Mouse (Mus musculus): ENCODE data around the gene Abhd14b. TPM values are rescaled to one million over a fixed set of nuclear protein-coding genes. Genes with fewer than 3 reads are reported as not detected.

Abhd14b gene
- polyA plus RNA-seq, 2 experiments, result 44.6 to 54.5 TPM

DNA sequence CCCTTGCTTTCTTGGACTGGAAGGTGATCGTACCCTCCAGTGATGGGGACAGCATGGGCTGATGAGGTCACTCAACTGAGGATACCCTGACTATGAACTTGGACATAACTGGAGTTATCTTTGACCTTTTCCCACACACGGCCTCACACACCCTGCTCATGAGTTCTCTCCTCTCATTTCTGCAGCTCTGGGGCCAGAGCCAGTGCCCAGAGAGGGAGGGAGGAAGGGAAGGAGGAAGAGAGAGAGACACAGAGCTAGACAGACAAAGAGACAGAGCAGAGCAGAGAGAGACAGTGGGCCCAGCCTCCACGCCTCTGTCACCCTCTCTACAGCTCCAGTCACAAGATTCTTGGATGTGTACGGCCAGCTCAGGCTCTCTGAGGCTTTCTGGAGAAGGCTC is 25.1 kb downstream of the Abhd14b start:
- H3K27me3 ChIP-seq (ENCODE audit: control insufficient read depth, insufficient read depth, low read length), result no peaks in the 10 kb centered on the region
- DNase-seq (ENCODE audit: low spot score), result no peak
- H3K27ac ChIP-seq (replicated peaks; ENCODE audit: low read depth, low read length), result no peak overlapping the region
- no peak for TF ChIP-seq POLR2A (IDR thresholded peaks at IDR 0.05; ENCODE audit: borderline replicate concordance, extremely low read depth, insufficient read depth, insufficient read length)
- no peaks in the 10 kb centered on the region for H3K9me3 ChIP-seq (ENCODE audit: control insufficient read depth, low read length)
- 64% methylated on average over 4 of the region's 4 CpGs for WGBS
- H3K9ac ChIP-seq (ENCODE audit: low read depth, low read length, severe bottlenecking), result no peak overlapping the region
- peaks cover 14% of the 10 kb centered on the region for H3K4me1 ChIP-seq (ENCODE audit: control insufficient read depth, insufficient read depth, low read length)
- H3K36me3 ChIP-seq (ENCODE audit: control insufficient read depth, insufficient read depth, low read length), result no peaks in the 10 kb centered on the region
- no peak for ATAC-seq (ENCODE audit: low FRiP score, low read depth)
- no peak overlapping the region for H3K4me2 ChIP-seq (replicated peaks; ENCODE audit: low read depth, low read length, severe bottlenecking)
- H3K4me3 ChIP-seq (replicated peaks; ENCODE audit: low read length), result no peak overlapping the region

DNA sequence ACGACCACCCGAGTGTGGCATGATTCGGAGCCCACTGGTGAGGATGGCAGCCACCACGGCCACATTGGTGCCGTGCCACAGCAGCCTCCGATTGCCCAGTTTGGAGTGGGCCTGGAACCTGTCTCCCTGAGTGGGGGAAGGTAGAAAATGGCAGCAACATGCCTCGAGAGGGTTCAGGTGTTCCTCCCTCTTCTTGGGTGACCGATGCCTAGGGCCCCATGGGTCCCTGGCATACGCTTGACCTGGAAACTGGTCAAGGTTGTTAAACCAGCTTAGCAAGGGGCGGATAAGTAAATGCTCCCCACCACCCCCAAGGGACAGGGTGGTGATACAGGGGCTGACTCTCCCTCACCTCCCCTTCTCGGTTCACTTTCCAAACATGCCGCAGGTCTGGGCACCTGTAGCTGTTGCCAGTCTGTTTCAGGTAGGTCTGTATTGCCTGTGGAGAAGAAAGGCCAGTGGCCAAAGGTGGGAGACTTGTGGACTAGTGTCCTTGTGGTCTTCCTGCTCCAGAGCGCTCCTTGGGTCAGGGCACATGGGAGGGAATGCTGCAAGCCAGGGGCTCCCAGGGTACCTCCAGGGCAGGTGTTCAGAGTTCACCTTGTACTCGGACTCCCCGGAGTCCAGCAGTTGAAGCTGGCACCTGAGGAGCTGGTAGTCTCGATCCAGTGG is 26.0 kb downstream of the Abhd14b start:
- no peak overlapping the region for H3K4me3 ChIP-seq (replicated peaks; ENCODE audit: low read length)
- no peak overlapping the region for H3K4me2 ChIP-seq (replicated peaks; ENCODE audit: low read depth, low read length, severe bottlenecking)
- H3K36me3 ChIP-seq (ENCODE audit: control insufficient read depth, insufficient read depth, low read length), result no peaks in the 10 kb centered on the region
- peaks cover 21% of the 10 kb centered on the region for H3K4me1 ChIP-seq (ENCODE audit: control insufficient read depth, insufficient read depth, low read length)
- no peaks in the 10 kb centered on the region for H3K27me3 ChIP-seq (ENCODE audit: control insufficient read depth, insufficient read depth, low read length)
- H3K27ac ChIP-seq (replicated peaks; ENCODE audit: low read depth, low read length), result no peak overlapping the region
- DNase-seq (ENCODE audit: low spot score) (no peak), ATAC-seq (ENCODE audit: low FRiP score, low read depth) (no peak)
- no peak for TF ChIP-seq POLR2A (IDR thresholded peaks at IDR 0.05; ENCODE audit: borderline replicate concordance, extremely low read depth, insufficient read depth, insufficient read length)
- WGBS, result 89% methylated on average over 16 of the region's 16 CpGs
- H3K9me3 ChIP-seq (ENCODE audit: control insufficient read depth, low read length), result no peaks in the 10 kb centered on the region
- H3K9ac ChIP-seq (ENCODE audit: low read depth, low read length, severe bottlenecking), result no peak overlapping the region

DNA sequence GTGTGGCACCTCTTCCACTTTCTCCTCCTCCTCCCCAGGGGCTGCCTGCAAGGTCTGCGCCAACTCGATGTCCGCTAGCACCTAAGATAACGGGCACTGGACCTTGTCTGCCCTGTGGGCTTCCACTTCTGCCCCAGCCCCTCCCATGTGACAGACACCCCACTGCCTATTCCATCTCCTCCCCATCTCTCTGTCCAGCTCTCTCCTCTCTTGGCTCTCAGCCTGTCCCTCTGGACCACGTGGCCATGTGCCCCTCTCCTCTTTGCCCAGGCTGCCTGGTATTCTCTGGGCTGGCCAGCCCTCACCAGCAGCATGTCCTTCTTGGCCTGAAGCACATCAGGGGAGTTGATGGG is 26.5 kb downstream of the Abhd14b start:
- 33% methylated on average over 1 of the region's 5 CpGs for WGBS

DNA sequence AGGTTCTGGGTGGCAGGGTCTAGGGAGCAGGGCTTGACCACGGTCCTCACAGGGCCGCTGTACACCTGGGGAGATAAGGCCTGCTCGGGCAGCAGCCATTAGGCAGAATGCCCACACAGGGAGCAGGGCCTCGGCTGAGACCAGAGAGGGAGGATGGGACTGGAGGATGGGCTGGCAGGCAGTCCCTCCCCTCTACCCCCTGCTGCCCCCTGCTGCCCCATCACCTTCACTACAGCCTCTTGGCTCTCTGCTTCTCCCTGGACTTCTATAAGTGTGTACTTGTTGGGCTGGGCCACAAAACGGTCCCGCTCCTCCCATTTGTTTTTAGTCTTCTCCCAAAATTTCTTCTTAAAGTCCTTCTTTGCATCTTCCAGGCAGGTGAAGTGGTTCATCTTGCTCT is 27.2 kb downstream of the Abhd14b start:
- H3K4me2 ChIP-seq (replicated peaks; ENCODE audit: low read depth, low read length, severe bottlenecking), result no peak overlapping the region
- no peak for TF ChIP-seq POLR2A (IDR thresholded peaks at IDR 0.05; ENCODE audit: borderline replicate concordance, extremely low read depth, insufficient read depth, insufficient read length)
- H3K9ac ChIP-seq (ENCODE audit: low read depth, low read length, severe bottlenecking), result no peak overlapping the region
- no peaks in the 10 kb centered on the region for H3K36me3 ChIP-seq (ENCODE audit: control insufficient read depth, insufficient read depth, low read length)
- ATAC-seq (ENCODE audit: low FRiP score, low read depth) (peak; percentile 11; the same call in 1 of the 2 replicates), DNase-seq (ENCODE audit: low spot score) (peak; percentile 73)
- no peaks in the 10 kb centered on the region for H3K27me3 ChIP-seq (ENCODE audit: control insufficient read depth, insufficient read depth, low read length)
- H3K4me1 ChIP-seq (ENCODE audit: control insufficient read depth, insufficient read depth, low read length), result peaks cover 21% of the 10 kb centered on the region
- H3K27ac ChIP-seq (replicated peaks; ENCODE audit: low read depth, low read length), result no peak overlapping the region
- no peak overlapping the region for H3K4me3 ChIP-seq (replicated peaks; ENCODE audit: low read length)
- whole genome bisulfite sequencing, result 5% methylated on average over 6 of the region's 6 CpGs
- H3K9me3 ChIP-seq (ENCODE audit: control insufficient read depth, low read length), result no peaks in the 10 kb centered on the region

More for the DNA sequence above, 26.5 kb downstream of the Abhd14b start:
- no peak for TF ChIP-seq POLR2A (IDR thresholded peaks at IDR 0.05; ENCODE audit: borderline replicate concordance, extremely low read depth, insufficient read depth, insufficient read length)
- ATAC-seq (ENCODE audit: low FRiP score, low read depth) (no peak), DNase-seq (ENCODE audit: low spot score) (no peak)
- Histone ChIP-seq H3K4me1 (ENCODE audit: control insufficient read depth, insufficient read depth, low read length) (peaks cover 21% of the 10 kb centered on the region), H3K27me3 (ENCODE audit: control insufficient read depth, insufficient read depth, low read length) (no peaks in the 10 kb centered on the region), H3K27ac (replicated peaks; ENCODE audit: low read depth, low read length) (no peak overlapping the region), H3K36me3 (ENCODE audit: control insufficient read depth, insufficient read depth, low read length) (no peaks in the 10 kb centered on the region), H3K4me3 (replicated peaks; ENCODE audit: low read length) (no peak overlapping the region), H3K9ac (ENCODE audit: low read depth, low read length, severe bottlenecking) (no peak overlapping the region), H3K9me3 (ENCODE audit: control insufficient read depth, low read length) (no peaks in the 10 kb centered on the region), H3K4me2 (replicated peaks; ENCODE audit: low read depth, low read length, severe bottlenecking) (no peak overlapping the region)

DNA sequence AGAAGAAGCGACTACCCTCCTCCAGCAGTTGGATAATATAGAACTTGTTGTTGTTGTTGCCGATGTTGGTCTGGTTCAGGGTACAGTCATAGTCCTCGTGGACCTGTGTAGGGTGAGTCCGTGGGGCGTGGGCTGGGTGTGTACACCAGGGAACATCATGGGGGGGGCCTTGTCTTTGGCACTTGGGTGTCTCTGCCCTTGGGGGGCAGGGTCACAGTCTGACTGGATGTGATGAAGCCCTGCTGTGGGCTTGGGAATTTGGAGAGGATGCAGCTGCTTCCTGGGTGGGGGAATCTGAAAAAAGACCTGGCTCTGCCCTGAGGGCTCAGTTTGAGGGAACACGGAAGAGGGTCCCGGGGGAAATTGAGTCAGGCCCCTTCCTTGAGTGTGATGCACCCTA is 27.8 kb downstream of the Abhd14b start:
- no peak overlapping the region for H3K4me3 ChIP-seq (replicated peaks; ENCODE audit: low read length)
- ATAC-seq (ENCODE audit: low FRiP score, low read depth) (no peak), DNase-seq (ENCODE audit: low spot score) (no peak)
- TF ChIP-seq POLR2A (IDR thresholded peaks at IDR 0.05; ENCODE audit: borderline replicate concordance, extremely low read depth, insufficient read depth, insufficient read length), result no peak
- peaks cover 21% of the 10 kb centered on the region for H3K4me1 ChIP-seq (ENCODE audit: control insufficient read depth, insufficient read depth, low read length)
- H3K4me2 ChIP-seq (replicated peaks; ENCODE audit: low read depth, low read length, severe bottlenecking), result no peak overlapping the region
- no peaks in the 10 kb centered on the region for H3K27me3 ChIP-seq (ENCODE audit: control insufficient read depth, insufficient read depth, low read length)
- H3K27ac ChIP-seq (replicated peaks; ENCODE audit: low read depth, low read length), result no peak overlapping the region
- H3K9me3 ChIP-seq (ENCODE audit: control insufficient read depth, low read length), result no peaks in the 10 kb centered on the region
- WGBS, result 75% methylated on average over 7 of the region's 7 CpGs
- no peaks in the 10 kb centered on the region for H3K36me3 ChIP-seq (ENCODE audit: control insufficient read depth, insufficient read depth, low read length)
- H3K9ac ChIP-seq (ENCODE audit: low read depth, low read length, severe bottlenecking), result no peak overlapping the region
